ENCODE assay signal across 13 mouse cellular contexts in the genomic region with DNA sequence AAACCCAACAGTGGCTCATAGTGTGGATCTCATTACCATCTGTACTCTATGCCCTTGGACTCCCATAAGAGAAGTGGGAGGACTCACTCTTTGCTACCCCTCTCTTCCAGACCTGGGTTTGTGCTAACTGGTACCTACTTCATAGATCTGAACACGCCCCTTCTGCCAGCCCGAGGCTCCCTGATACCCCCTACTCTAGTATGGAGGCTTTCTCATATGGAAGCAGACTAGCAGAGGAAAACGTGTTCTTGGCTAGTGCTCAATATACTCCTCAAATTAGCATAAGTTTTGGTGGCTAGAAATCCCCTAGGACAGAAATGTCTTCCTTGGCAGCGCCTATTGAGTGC. TPM values are rescaled to one million over a fixed set of nuclear protein-coding genes. Genes with fewer than 3 reads are reported as not detected.
DNase-seq lines count a peak whose midpoint lies in the region; ATAC-seq and TF ChIP-seq lines count a peak whose summit lies in the region.
"Had no signal": no experiment of that assay in that cellular context is flagged by ENCODE, and none has a peak within 500 bp of the region (broad histone marks: within the 10 kb centered on the region; RNA-seq: fewer than 3 reads in every experiment).

No protein-coding gene starts in this region.

- TF ChIP-seq EP300 in CH12.LX (IDR thresholded peaks at IDR 0.05; ENCODE audit: low read length), result no peak

- TF ChIP-seq POLR2A in CH12.LX (IDR thresholded peaks at IDR 0.05; ENCODE audit: low read depth, low read length), result no peak

- in situ Hi-C loops in CH12.LX (cut with MboI; ENCODE audit: low pct_ligation_motif_present, low pct_unique_long_range_greater_than_20kb, low sequenced_read_pairs), result no loop called here

- dilution Hi-C loops in CH12.LX (cut with MboI; ENCODE audit: extremely low pct_ligation_motif_present, extremely low pct_unique_long_range_greater_than_20kb, low sequenced_read_pairs), result no loop called here

- H3K9ac ChIP-seq in heart, embryonic 16.5 days (ENCODE audit: low read length), result peak overlapping the region; percentile 63
- H3K9ac ChIP-seq in CH12.LX (ENCODE audit: insufficient read depth, low read depth), result no peak overlapping the region
- peak overlapping the region; percentile 39 for H3K9ac ChIP-seq in embryonic facial prominence, embryonic 14.5 days (ENCODE audit: low read depth, low read length)
- no peak overlapping the region for H3K9ac ChIP-seq in midbrain, embryonic 15.5 days

- peak overlapping the region; percentile 46 for H3K4me2 ChIP-seq in heart, embryonic 16.5 days (ENCODE audit: low read depth, low read length)
- H3K4me2 ChIP-seq in CH12.LX (ENCODE audit: insufficient read depth, low read depth, poor library complexity, severe bottlenecking), result peak overlapping the region; percentile 11
- H3K4me2 ChIP-seq in embryonic facial prominence, embryonic 14.5 days (ENCODE audit: low read depth, low read length), result peak overlapping the region; percentile 39
- H3K4me2 ChIP-seq in midbrain, embryonic 15.5 days, result peak overlapping the region; percentile 4; the same call in 1 of the 2 replicates

- no peak for TF ChIP-seq RAD21 in CH12.LX (IDR thresholded peaks at IDR 0.05; ENCODE audit: low read depth, low read length)

- no peak for TF ChIP-seq CTCF in CH12.LX (conservative IDR thresholded peaks at IDR 0.05 in 1 of 2, IDR thresholded peaks at IDR 0.05 in 1 of 2; ENCODE audit: low read depth in 2 of 2, low read length in 2 of 2)

- 56% methylated on average over 4 of the region's 4 CpGs for WGBS in heart, embryonic 16.5 days
- 47% methylated on average over 4 of the region's 4 CpGs for WGBS in embryonic facial prominence, embryonic 14.5 days
- WGBS in midbrain, embryonic 15.5 days, result 47% methylated on average over 4 of the region's 4 CpGs

- H3K4me3 ChIP-seq in heart, embryonic 16.5 days (ENCODE audit: low read length), result no peak overlapping the region
- no peak overlapping the region for H3K4me3 ChIP-seq in CH12.LX (replicated peaks in 1 of 3; ENCODE audit: low read depth in 2 of 3, low read length in 2 of 3, poor library complexity in 1 of 3)
- no peak overlapping the region for H3K4me3 ChIP-seq in embryonic facial prominence, embryonic 14.5 days (ENCODE audit: low read depth, low read length)
- H3K4me3 ChIP-seq in midbrain, embryonic 15.5 days, result no peak overlapping the region

- H3K79me2 ChIP-seq in CH12.LX (replicated peaks; ENCODE audit: control insufficient read depth, extremely low read depth, insufficient read depth, poor library complexity, severe bottlenecking), result no peaks in the 10 kb centered on the region

- ATAC-seq in heart, embryonic 16.5 days (replicated peaks; ENCODE audit: extremely low read depth, insufficient read depth, low FRiP score), result no peak
- no peak for ATAC-seq in embryonic facial prominence, embryonic 14.5 days (ENCODE audit: low read depth)
- ATAC-seq in midbrain, embryonic 15.5 days (replicated peaks), result peak; percentile 76
- ATAC-seq: activated CD4-positive, CD25-positive, alpha-beta regulatory T cell, adult 4 months had no signal

- H3K36me3 ChIP-seq in heart, embryonic 16.5 days (ENCODE audit: control insufficient read depth, insufficient read depth), result no peaks in the 10 kb centered on the region
- H3K36me3 ChIP-seq in CH12.LX (replicated peaks in 1 of 2; ENCODE audit: control insufficient read depth in 1 of 2, insufficient read depth in 1 of 2, low read length in 1 of 2), result no peaks in the 10 kb centered on the region
- no peaks in the 10 kb centered on the region for H3K36me3 ChIP-seq in embryonic facial prominence, embryonic 14.5 days (ENCODE audit: control insufficient read depth, insufficient read depth, low read length)
- no peaks in the 10 kb centered on the region for H3K36me3 ChIP-seq in midbrain, embryonic 15.5 days (replicated peaks)

- peaks cover 25% of the 10 kb centered on the region for H3K4me1 ChIP-seq in heart, embryonic 16.5 days (ENCODE audit: control insufficient read depth, insufficient read depth, low read length)
- peaks cover 17 to 29% of the 10 kb centered on the region in 2 experiments for H3K4me1 ChIP-seq in CH12.LX (ENCODE audit: control insufficient read depth in 1 of 2, insufficient read depth in 2 of 2)
- peaks cover 23% of the 10 kb centered on the region for H3K4me1 ChIP-seq in embryonic facial prominence, embryonic 14.5 days (ENCODE audit: control insufficient read depth, insufficient read depth, low read length)
- H3K4me1 ChIP-seq in midbrain, embryonic 15.5 days, result 0 out of 2 replicates have a peak, but pooled peaks cover 11% of the 10 kb centered on the region

- H3K27me3 ChIP-seq in heart, embryonic 16.5 days (ENCODE audit: control insufficient read depth, insufficient read depth, low read length), result no peaks in the 10 kb centered on the region
- H3K27me3 ChIP-seq in CH12.LX (replicated peaks), result no peaks in the 10 kb centered on the region
- H3K27me3 ChIP-seq in embryonic facial prominence, embryonic 14.5 days (replicated peaks; ENCODE audit: control insufficient read depth, insufficient read depth, low read length), result no peaks in the 10 kb centered on the region
- H3K27me3 ChIP-seq in midbrain, embryonic 15.5 days (replicated peaks), result no peaks in the 10 kb centered on the region

- DNase-seq in heart, adult 9 months (ENCODE audit: low spot score in 2 of 2), result no peak
- no peak for DNase-seq in CH12.LX (ENCODE audit: extremely low read depth)
- DNase-seq in embryonic facial prominence, embryonic 14.5 days (ENCODE audit: low spot score), result peak; percentile 45
- no peak for DNase-seq in urinary bladder, postnatal 25 days (ENCODE audit: low spot score)
- DNase-seq in gastrocnemius, postnatal 4 days (ENCODE audit: low spot score in 2 of 2), result no peak
- DNase-seq: embryo, embryonic 11 days had no signal

- no peaks in the 10 kb centered on the region for H3K9me3 ChIP-seq in heart, embryonic 16.5 days (replicated peaks; ENCODE audit: control insufficient read depth, low read length)
- H3K9me3 ChIP-seq in CH12.LX (replicated peaks; ENCODE audit: low read length), result no peaks in the 10 kb centered on the region
- H3K9me3 ChIP-seq in embryonic facial prominence, embryonic 14.5 days (ENCODE audit: control insufficient read depth, low read length), result no peaks in the 10 kb centered on the region
- no peaks in the 10 kb centered on the region for H3K9me3 ChIP-seq in midbrain, embryonic 15.5 days

- H3K27ac ChIP-seq in heart, embryonic 16.5 days (ENCODE audit: low read length), result peak overlapping the region; percentile 88
- H3K27ac ChIP-seq in CH12.LX (ENCODE audit: insufficient read depth, low read depth), result no peak overlapping the region
- H3K27ac ChIP-seq in embryonic facial prominence, embryonic 14.5 days (replicated peaks; ENCODE audit: low read depth, low read length), result peak overlapping the region; percentile 86
- peak overlapping the region; percentile 76 for H3K27ac ChIP-seq in midbrain, embryonic 15.5 days
- H3K27ac ChIP-seq: kidney, postnatal 0 days had no signal

TF ChIP-seq in CH12.LX, 34 proteins besides CTCF, POLR2A, EP300 and RAD21:
- TF ChIP-seq NELFE (IDR thresholded peaks at IDR 0.05; ENCODE audit: low read depth, low read length), result no peak
- TF ChIP-seq ZMIZ1 (IDR thresholded peaks at IDR 0.05; ENCODE audit: low read depth, low read length), result no peak
- no peak for TF ChIP-seq PAX5 (IDR thresholded peaks at IDR 0.05; ENCODE audit: low read length)
- no peak for TF ChIP-seq TBP (conservative IDR thresholded peaks at IDR 0.05; ENCODE audit: low read depth, low read length)
- no peak for TF ChIP-seq GABPA (IDR thresholded peaks at IDR 0.05; ENCODE audit: insufficient replicate concordance, low read depth, low read length)
- TF ChIP-seq MEF2A (IDR thresholded peaks at IDR 0.05; ENCODE audit: borderline replicate concordance, low read depth, low read length), result no peak
- TF ChIP-seq MAX (IDR thresholded peaks at IDR 0.05; ENCODE audit: low read length), result no peak
- TF ChIP-seq NRF1 (IDR thresholded peaks at IDR 0.05; ENCODE audit: low read depth, low read length), result no peak
- TF ChIP-seq KAT2A (IDR thresholded peaks at IDR 0.05; ENCODE audit: insufficient replicate concordance, low read length), result no peak
- TF ChIP-seq E2F4 (IDR thresholded peaks at IDR 0.05; ENCODE audit: insufficient replicate concordance, low read depth, low read length), result no peak
- no peak for TF ChIP-seq MAFK (IDR thresholded peaks at IDR 0.05; ENCODE audit: insufficient replicate concordance, low read length)
- TF ChIP-seq MXI1 (IDR thresholded peaks at IDR 0.05; ENCODE audit: low read depth, low read length), result no peak
- TF ChIP-seq UBTF (IDR thresholded peaks at IDR 0.05; ENCODE audit: low read depth, low read length), result no peak
- TF ChIP-seq TCF12 (IDR thresholded peaks at IDR 0.05; ENCODE audit: low read depth, low read length), result no peak
- TF ChIP-seq USF1 (IDR thresholded peaks at IDR 0.05; ENCODE audit: low read depth, low read length), result no peak
- no peak for TF ChIP-seq BHLHE40 (IDR thresholded peaks at IDR 0.05; ENCODE audit: low read depth, low read length)
- no peak for TF ChIP-seq ZKSCAN1 (IDR thresholded peaks at IDR 0.05; ENCODE audit: borderline replicate concordance, low read depth, low read length)
- no peak for TF ChIP-seq ZNF384 (IDR thresholded peaks at IDR 0.05; ENCODE audit: low read depth, low read length)
- no peak for TF ChIP-seq SMC3 (IDR thresholded peaks at IDR 0.05; ENCODE audit: low read depth, low read length)
- TF ChIP-seq SIN3A (IDR thresholded peaks at IDR 0.05; ENCODE audit: low read length), result no peak

RNA-seq across cellular contexts. Expression of gene Ppp2ca, which starts 12.7 kb away (rescaled TPM):
- polyA plus RNA-seq in heart, embryonic 16.5 days (2015; fragmentation: Nextera tagmentation; extraction: Ambion mirVana), result 67.3 and 71.3 TPM in 2 replicates
- total RNA-seq in CH12.LX (2012; rRNA removed) (85.5 and 108 TPM in 2 replicates), CH12.LX (2014; rRNA removed) (177 and 190 TPM in 2 replicates)
- polyA plus RNA-seq in CH12.LX (2012; ENCODE audit: insufficient read length, low read depth), result 121 and 185 TPM in 2 replicates
- polyA plus RNA-seq in embryonic facial prominence, embryonic 14.5 days (2014; fragmentation: Nextera tagmentation; extraction: Ambion mirVana), result 91.2 and 95.4 TPM in 2 replicates
- polyA plus RNA-seq in midbrain, embryonic 15.5 days (2015; fragmentation: Nextera tagmentation; extraction: Ambion mirVana), result 127 and 130 TPM in 2 replicates
- 10 to 100 TPM; 57.7 to 64.9 TPM for total RNA-seq in gastrocnemius, postnatal 4 days (2021)

RNA-seq across cellular contexts. Expression of gene Olfr1373, which starts 59.5 kb away (rescaled TPM):
- polyA plus RNA-seq in heart, embryonic 16.5 days (2015; fragmentation: Nextera tagmentation; extraction: Ambion mirVana), result not detected in 2 replicates
- total RNA-seq in CH12.LX (2012; rRNA removed) (not detected in 2 replicates), CH12.LX (2014; rRNA removed) (not detected in 2 replicates)
- not detected in 2 replicates for polyA plus RNA-seq in CH12.LX (2012; ENCODE audit: insufficient read length, low read depth)
- not detected in 2 replicates for polyA plus RNA-seq in embryonic facial prominence, embryonic 14.5 days (2014; fragmentation: Nextera tagmentation; extraction: Ambion mirVana)
- polyA plus RNA-seq in midbrain, embryonic 15.5 days (2015; fragmentation: Nextera tagmentation; extraction: Ambion mirVana), result not detected in 2 replicates
- not detected for total RNA-seq in gastrocnemius, postnatal 4 days (2021)
- total RNA-seq: left cerebral cortex, postnatal 14 days had no signal
- polyA plus RNA-seq: activated CD4-positive, CD25-positive, alpha-beta regulatory T cell, adult 4 months; kidney, postnatal 0 days; lung, postnatal 0 days; thymus, postnatal 0 days had no signal

Comparison
In these comparisons a context has a peak if more than half of its experiments do, and no peak if none do; other contexts are left out.
1. H3K9ac ChIP-seq: peak in heart, embryonic 16.5 days (single experiment) and embryonic facial prominence, embryonic 14.5 days (single experiment); none in CH12.LX (single experiment) and midbrain, embryonic 15.5 days (single experiment).
2. Peak in every context shown above with its lines, with median percentiles within 50 percentile points of each other: H3K4me2 ChIP-seq.